8 mouse cellular contexts compared by ENCODE assay signal in the genomic region with DNA sequence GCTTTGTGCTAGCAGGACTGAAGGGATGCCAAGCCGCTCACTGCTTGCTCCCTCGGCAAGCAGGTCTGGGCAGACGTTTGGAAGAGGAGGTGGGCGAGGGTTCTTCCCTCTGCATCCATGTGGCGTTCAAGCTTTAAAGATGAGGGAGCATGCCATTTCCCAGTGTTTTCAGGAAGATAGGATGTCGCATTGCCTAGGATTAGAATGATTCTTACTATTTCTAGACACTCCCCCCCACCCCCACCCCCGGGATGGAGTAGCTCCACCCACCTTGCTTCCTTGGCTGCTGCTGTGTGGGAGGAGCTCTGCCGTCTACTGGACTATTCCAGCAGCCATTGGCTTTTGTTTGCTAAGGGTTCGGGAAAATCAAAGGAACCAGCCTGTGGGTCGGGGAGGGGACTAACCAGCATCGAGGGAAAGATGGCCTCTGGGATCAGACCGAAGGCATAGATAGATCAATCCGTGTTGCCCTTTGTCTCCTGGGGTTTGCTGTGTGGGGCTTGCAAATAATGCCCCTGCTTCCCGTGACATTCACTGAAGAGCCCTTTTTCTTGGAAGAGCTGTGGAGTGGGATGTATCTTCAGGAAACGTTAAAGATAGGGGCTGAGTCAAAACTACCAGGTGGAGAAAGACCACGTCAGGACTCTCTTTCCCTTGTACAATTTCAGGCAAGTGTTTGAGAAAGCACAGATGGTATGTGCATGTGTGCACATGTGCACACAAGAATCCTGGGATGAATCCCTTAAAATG. TPM values are rescaled to one million over a fixed set of nuclear protein-coding genes. Genes with fewer than 3 reads are reported as not detected.
DNase-seq lines count a peak whose midpoint lies in the region; ATAC-seq and TF ChIP-seq lines count a peak whose summit lies in the region.

No protein-coding gene starts in this region.

- H3K27me3 ChIP-seq in lung, embryonic 14.5 days (ENCODE audit: insufficient read depth, low read length) = no peaks in the 10 kb centered on the region
- H3K27me3 ChIP-seq in forebrain, embryonic 11.5 days (ENCODE audit: control insufficient read depth, insufficient read depth, low read length) = no peaks in the 10 kb centered on the region
- no peaks in the 10 kb centered on the region for H3K27me3 ChIP-seq in hindbrain, embryonic 14.5 days (ENCODE audit: control insufficient read depth, insufficient read depth, low read length)
- 0 out of 2 replicates have a peak, but pooled peaks cover 4% of the 10 kb centered on the region for H3K27me3 ChIP-seq in limb, embryonic 10.5 days (ENCODE audit: low read depth, poor library complexity, severe bottlenecking)
- no peaks in the 10 kb centered on the region for H3K27me3 ChIP-seq in midbrain, postnatal 0 days (ENCODE audit: insufficient read depth, low read length)
- no peaks in the 10 kb centered on the region for H3K27me3 ChIP-seq in thymus, adult 2 months (ENCODE audit: control insufficient read depth, insufficient read depth, low read length)

- peak; percentile 25 for ATAC-seq in lung, embryonic 14.5 days (ENCODE audit: insufficient read depth)
- peak; percentile 49 for ATAC-seq in forebrain, embryonic 11.5 days (replicated peaks; ENCODE audit: low FRiP score)
- peak; percentile 70 for ATAC-seq in hindbrain, embryonic 14.5 days (ENCODE audit: low FRiP score)
- peak; percentile 80 for ATAC-seq in midbrain, postnatal 0 days (ENCODE audit: low FRiP score)

- H3K27ac ChIP-seq in lung, embryonic 14.5 days (ENCODE audit: low read depth) = peak overlapping the region; percentile 51
- peak overlapping the region; percentile 55 for H3K27ac ChIP-seq in forebrain, embryonic 11.5 days (ENCODE audit: low read depth, low read length)
- H3K27ac ChIP-seq in hindbrain, embryonic 14.5 days = peak overlapping the region; percentile 95
- peak overlapping the region; percentile 81 for H3K27ac ChIP-seq in limb, embryonic 10.5 days
- H3K27ac ChIP-seq in midbrain, postnatal 0 days (ENCODE audit: low read depth, low read length) = peak overlapping the region; percentile 83
- H3K27ac ChIP-seq in thymus, adult 2 months (ENCODE audit: control insufficient read depth, insufficient read depth, low read length) = no peak overlapping the region

- H3K4me3 ChIP-seq in lung, embryonic 14.5 days (ENCODE audit: low read depth, low read length) = peak overlapping the region; percentile 23
- H3K4me3 ChIP-seq in lung, adult 2 months (replicated peaks; ENCODE audit: extremely low read depth, low read depth, low read length) = no peak overlapping the region
- H3K4me3 ChIP-seq in forebrain, embryonic 11.5 days (ENCODE audit: low read depth, low read length) = peak overlapping the region; percentile 10; the same call in 1 of the 2 replicates
- peak overlapping the region; percentile 23 for H3K4me3 ChIP-seq in hindbrain, embryonic 14.5 days (replicated peaks; ENCODE audit: low read length)
- peak overlapping the region; percentile 36 for H3K4me3 ChIP-seq in limb, embryonic 10.5 days
- H3K4me3 ChIP-seq in midbrain, postnatal 0 days (ENCODE audit: low read depth, low read length) = peak overlapping the region; percentile 6
- H3K4me3 ChIP-seq in thymus, adult 2 months (ENCODE audit: control insufficient read depth, insufficient read depth, low read length) = no peak overlapping the region

- no peak for TF ChIP-seq POLR2A in lung, adult 2 months (IDR thresholded peaks at IDR 0.05; ENCODE audit: borderline replicate concordance, extremely low read depth, low read depth, low read length)
- no peak for TF ChIP-seq POLR2A in thymus, adult 2 months (IDR thresholded peaks at IDR 0.05; ENCODE audit: control insufficient read depth, extremely low read depth, insufficient read depth, low read length, poor library complexity)

- no peak for TF ChIP-seq CTCF in lung, embryonic 14.5 days (IDR thresholded peaks at IDR 0.05; ENCODE audit: low read depth)
- no peak for TF ChIP-seq CTCF in lung, adult 2 months (IDR thresholded peaks at IDR 0.05; ENCODE audit: insufficient read depth, low read length)
- TF ChIP-seq CTCF in midbrain, postnatal 0 days (IDR thresholded peaks at IDR 0.05) = peak; percentile 54
- TF ChIP-seq CTCF in thymus, adult 2 months (IDR thresholded peaks at IDR 0.05; ENCODE audit: borderline replicate concordance, control insufficient read depth, extremely low read depth, insufficient read depth, low read length, poor library complexity) = no peak

- peak overlapping the region; percentile 60 for H3K4me2 ChIP-seq in lung, embryonic 14.5 days
- peak overlapping the region; percentile 36; the same call in 1 of the 2 replicates for H3K4me2 ChIP-seq in forebrain, embryonic 11.5 days (ENCODE audit: low read depth, low read length, severe bottlenecking)
- H3K4me2 ChIP-seq in hindbrain, embryonic 14.5 days (replicated peaks) = peak overlapping the region; percentile 58
- peak overlapping the region; percentile 38 for H3K4me2 ChIP-seq in midbrain, postnatal 0 days (ENCODE audit: low read depth, low read length, poor library complexity, severe bottlenecking)

- peak overlapping the region; percentile 30; the same call in 1 of the 2 replicates for H3K9ac ChIP-seq in lung, embryonic 14.5 days
- peak overlapping the region; percentile 44 for H3K9ac ChIP-seq in forebrain, embryonic 11.5 days (ENCODE audit: low read length)
- H3K9ac ChIP-seq in hindbrain, embryonic 14.5 days = peak overlapping the region; percentile 62
- H3K9ac ChIP-seq in midbrain, postnatal 0 days (replicated peaks; ENCODE audit: low read length, poor library complexity, severe bottlenecking) = peak overlapping the region; percentile 24

- H3K4me1 ChIP-seq in lung, embryonic 14.5 days (ENCODE audit: insufficient read depth) = peaks cover 13% of the 10 kb centered on the region; the same call in 1 of the 2 replicates
- peaks cover 7% of the 10 kb centered on the region for H3K4me1 ChIP-seq in lung, adult 2 months (ENCODE audit: control insufficient read depth, insufficient read depth, low read length)
- peaks cover 14% of the 10 kb centered on the region; the same call in 1 of the 2 replicates for H3K4me1 ChIP-seq in forebrain, embryonic 11.5 days (replicated peaks; ENCODE audit: control insufficient read depth, insufficient read depth, low read length)
- H3K4me1 ChIP-seq in hindbrain, embryonic 14.5 days (replicated peaks; ENCODE audit: control insufficient read depth, insufficient read depth, low read length) = peaks cover 35% of the 10 kb centered on the region
- peaks cover 39% of the 10 kb centered on the region for H3K4me1 ChIP-seq in limb, embryonic 10.5 days
- H3K4me1 ChIP-seq in midbrain, postnatal 0 days (ENCODE audit: insufficient read depth, low read length) = peaks cover 17% of the 10 kb centered on the region
- peaks cover 48% of the 10 kb centered on the region for H3K4me1 ChIP-seq in thymus, adult 2 months (replicated peaks; ENCODE audit: control insufficient read depth, insufficient read depth, low read length)

- peak; percentile 83 for DNase-seq in lung, embryonic 14.5 days
- DNase-seq in lung, adult 2 months = no peak
- DNase-seq in forebrain, embryonic 11.5 days (ENCODE audit: low spot score) = peak; percentile 76
- peak; percentile 77 for DNase-seq in hindbrain, embryonic 14.5 days (ENCODE audit: low spot score)
- DNase-seq in limb, embryonic 10.5 days (ENCODE audit: low spot score) = peak; percentile 63
- peak; percentile 94 for DNase-seq in midbrain, postnatal 0 days (ENCODE audit: low spot score)
- DNase-seq in thymus, postnatal 14 days = no peak
- no peak for DNase-seq in thymus, adult 2 months

- WGBS in lung, embryonic 14.5 days = 10% methylated on average over 16 of the region's 16 CpGs
- WGBS in lung, adult 2 months = 12% methylated on average over 16 of the region's 16 CpGs
- 11% methylated on average over 16 of the region's 16 CpGs for WGBS in forebrain, embryonic 11.5 days
- WGBS in hindbrain, embryonic 14.5 days = 5% methylated on average over 16 of the region's 16 CpGs
- 15% methylated on average over 16 of the region's 16 CpGs for WGBS in limb, embryonic 10.5 days
- WGBS in midbrain, postnatal 0 days = 3% methylated on average over 16 of the region's 16 CpGs
- WGBS in thymus, adult 2 months = 37% methylated on average over 16 of the region's 16 CpGs

- H3K36me3 ChIP-seq in lung, embryonic 14.5 days (ENCODE audit: insufficient read depth) = no peaks in the 10 kb centered on the region
- H3K36me3 ChIP-seq in forebrain, embryonic 11.5 days (ENCODE audit: control insufficient read depth, insufficient read depth, low read length) = no peaks in the 10 kb centered on the region
- no peaks in the 10 kb centered on the region for H3K36me3 ChIP-seq in hindbrain, embryonic 14.5 days (replicated peaks; ENCODE audit: control insufficient read depth, insufficient read depth)
- no peaks in the 10 kb centered on the region for H3K36me3 ChIP-seq in limb, embryonic 10.5 days
- no peaks in the 10 kb centered on the region for H3K36me3 ChIP-seq in midbrain, postnatal 0 days (ENCODE audit: insufficient read depth, low read length)
- H3K36me3 ChIP-seq in thymus, adult 2 months (ENCODE audit: control insufficient read depth, insufficient read depth, low read length) = no peaks in the 10 kb centered on the region

- H3K9me3 ChIP-seq in lung, embryonic 14.5 days (ENCODE audit: low read depth, low read length) = no peaks in the 10 kb centered on the region
- H3K9me3 ChIP-seq in forebrain, embryonic 11.5 days (ENCODE audit: control insufficient read depth, low read length) = no peaks in the 10 kb centered on the region
- no peaks in the 10 kb centered on the region for H3K9me3 ChIP-seq in hindbrain, embryonic 14.5 days (ENCODE audit: control insufficient read depth, low read length)
- H3K9me3 ChIP-seq in limb, embryonic 10.5 days (replicated peaks) = no peaks in the 10 kb centered on the region
- no peaks in the 10 kb centered on the region for H3K9me3 ChIP-seq in midbrain, postnatal 0 days (ENCODE audit: low read length)

RNA-seq across cellular contexts. Expression of a gene that starts 3.7 kb away (rescaled TPM):
- polyA plus RNA-seq in lung, embryonic 14.5 days (2014; fragmentation: Nextera tagmentation; extraction: Ambion mirVana) = 10.7 and 11.7 TPM in 2 replicates
- 16.8 and 20.2 TPM in 2 replicates for polyA plus RNA-seq in lung, adult 2 months (2012; rRNA removed)
- 19.4 and 22.9 TPM in 2 replicates for polyA plus RNA-seq in forebrain, embryonic 11.5 days (2014; fragmentation: Nextera tagmentation; extraction: Ambion mirVana)
- polyA plus RNA-seq in hindbrain, embryonic 14.5 days (2014; fragmentation: Nextera tagmentation; extraction: Ambion mirVana) = 20.9 and 22.5 TPM in 2 replicates
- polyA plus RNA-seq in limb, embryonic 10.5 days (2016; fragmentation: Nextera tagmentation; extraction: Ambion mirVana) = 9.6 and 10.9 TPM in 2 replicates
- total RNA-seq in midbrain, postnatal 0 days (2014; rRNA removed) = 39.1 and 40.2 TPM in 2 replicates
- 13.0 and 14.9 TPM in 2 replicates for polyA plus RNA-seq in midbrain, postnatal 0 days (2015; fragmentation: Nextera tagmentation; extraction: Ambion mirVana)
- 40.2 and 45.9 TPM in 2 replicates for polyA plus RNA-seq in thymus, adult 2 months (2012; rRNA removed)

RNA-seq across cellular contexts. Expression of a gene that starts 21.8 kb away (rescaled TPM):
- polyA plus RNA-seq in lung, embryonic 14.5 days (2014; fragmentation: Nextera tagmentation; extraction: Ambion mirVana) = not detected in 2 replicates
- not detected in 2 replicates for polyA plus RNA-seq in lung, adult 2 months (2012; rRNA removed)
- polyA plus RNA-seq in forebrain, embryonic 11.5 days (2014; fragmentation: Nextera tagmentation; extraction: Ambion mirVana) = not detected in 2 replicates
- not detected in 2 replicates for polyA plus RNA-seq in hindbrain, embryonic 14.5 days (2014; fragmentation: Nextera tagmentation; extraction: Ambion mirVana)
- not detected in 2 replicates for polyA plus RNA-seq in limb, embryonic 10.5 days (2016; fragmentation: Nextera tagmentation; extraction: Ambion mirVana)
- not detected in 2 replicates for total RNA-seq in midbrain, postnatal 0 days (2014; rRNA removed)
- polyA plus RNA-seq in midbrain, postnatal 0 days (2015; fragmentation: Nextera tagmentation; extraction: Ambion mirVana) = 0.20 TPM in 1 of 2 replicates, not detected in the other
- not detected in 2 replicates for polyA plus RNA-seq in thymus, adult 2 months (2012; rRNA removed)

Comparison
In these comparisons a context has a peak if more than half of its experiments do, and no peak if none do; other contexts are left out.
1. DNase-seq: peak in lung, embryonic 14.5 days (single experiment), forebrain, embryonic 11.5 days (single experiment), hindbrain, embryonic 14.5 days (single experiment), limb, embryonic 10.5 days (single experiment) and midbrain, postnatal 0 days (single experiment); none in lung, adult 2 months (single experiment), thymus, postnatal 14 days (single experiment) and thymus, adult 2 months (single experiment).
2. H3K4me3 ChIP-seq: peak in lung, embryonic 14.5 days (single experiment), forebrain, embryonic 11.5 days (single experiment), hindbrain, embryonic 14.5 days (single experiment), limb, embryonic 10.5 days (single experiment) and midbrain, postnatal 0 days (single experiment); none in lung, adult 2 months (single experiment) and thymus, adult 2 months (single experiment).
3. ATAC-seq: peak in every context shown above with its lines; median percentile 80 in midbrain, postnatal 0 days; 70 in hindbrain, embryonic 14.5 days; 49 in forebrain, embryonic 11.5 days; 25 in lung, embryonic 14.5 days.
4. Peak in every context shown above with its lines, with median percentiles within 50 percentile points of each other: H3K4me2 ChIP-seq and H3K9ac ChIP-seq.